In genomic region chr10:84686122-84686497, GRCm38 (mm10) we compare ENCODE assay signal across 10 mouse cellular contexts.
A peak's percentile ranks its signal among the peaks of the same experiment; 100 is the strongest.
DNase-seq lines count a peak whose midpoint lies in the region; ATAC-seq lines count a peak whose summit lies in the region.
"Had no signal": no experiment of that assay in that cellular context is flagged by ENCODE, and none has a peak within 500 bp of the region (broad histone marks: within the 10 kb centered on the region; RNA-seq: fewer than 3 reads in every experiment).

No protein-coding gene starts in this region.

- H3K4me2 ChIP-seq in lung, embryonic 15.5 days = no peak overlapping the region
- H3K4me2 ChIP-seq in heart, embryonic 15.5 days = peak overlapping the region; percentile 19
- H3K4me2 ChIP-seq: stomach, embryonic 15.5 days had no signal

- peak overlapping the region; percentile 46 for H3K27ac ChIP-seq in lung, embryonic 15.5 days
- peak overlapping the region; percentile 86 for H3K27ac ChIP-seq in heart, embryonic 15.5 days

- 0 out of 2 replicates have a peak, but pooled peaks cover 2% of the 10 kb centered on the region for H3K36me3 ChIP-seq in lung, embryonic 15.5 days
- peaks cover 7% of the 10 kb centered on the region; the same call in 1 of the 2 replicates for H3K36me3 ChIP-seq in heart, embryonic 15.5 days
- H3K36me3 ChIP-seq: stomach, embryonic 15.5 days had no signal

- no peaks in the 10 kb centered on the region for H3K27me3 ChIP-seq in lung, embryonic 15.5 days
- no peaks in the 10 kb centered on the region for H3K27me3 ChIP-seq in heart, embryonic 15.5 days
- H3K27me3 ChIP-seq: megakaryocyte, embryonic 14.5 days; stomach, embryonic 15.5 days had no signal

- peak; percentile 46; the same call in 1 of the 2 replicates for ATAC-seq in lung, embryonic 15.5 days (ENCODE audit: borderline replicate concordance, extremely low read depth, low FRiP score, low TSS enrichment)
- ATAC-seq in heart, embryonic 15.5 days (replicated peaks; ENCODE audit: insufficient number of reproducible peaks, insufficient read depth, low FRiP score, low read depth) = peak; percentile 62

- no peak overlapping the region for H3K4me3 ChIP-seq in lung, embryonic 15.5 days
- no peak overlapping the region for H3K4me3 ChIP-seq in heart, embryonic 15.5 days
- H3K4me3 ChIP-seq: megakaryocyte, embryonic 14.5 days; stomach, embryonic 15.5 days had no signal

- no peaks in the 10 kb centered on the region for H3K9me3 ChIP-seq in lung, embryonic 15.5 days
- no peaks in the 10 kb centered on the region for H3K9me3 ChIP-seq in heart, embryonic 15.5 days (replicated peaks)
- H3K9me3 ChIP-seq: megakaryocyte, embryonic 14.5 days; stomach, embryonic 15.5 days had no signal

- no peak for DNase-seq in lung, postnatal 14 days
- DNase-seq in kidney, postnatal 36 days = peak; percentile 23 to 47
- peak; percentile 13 for DNase-seq in yolk sac, embryonic 10.5 days (ENCODE audit: low spot score)
- no peak for DNase-seq in right cerebral cortex, postnatal 25 days
- DNase-seq in right cerebral cortex, postnatal 36 days (ENCODE audit: low spot score in 2 of 2) = no peak
- DNase-seq in urinary bladder, postnatal 36 days (ENCODE audit: low spot score in 2 of 2) = no peak

- H3K4me1 ChIP-seq in lung, embryonic 15.5 days = peaks cover 9% of the 10 kb centered on the region; the same call in 1 of the 2 replicates
- H3K4me1 ChIP-seq in heart, embryonic 15.5 days (replicated peaks) = peaks cover 38% of the 10 kb centered on the region
- H3K4me1 ChIP-seq: stomach, embryonic 15.5 days had no signal

- WGBS in lung, embryonic 15.5 days = 48% methylated on average over 9 of the region's 9 CpGs
- 26% methylated on average over 9 of the region's 9 CpGs for WGBS in heart, embryonic 15.5 days

- H3K9ac ChIP-seq in lung, embryonic 15.5 days = no peak overlapping the region
- H3K9ac ChIP-seq in heart, embryonic 15.5 days = no peak overlapping the region; the same call in 1 of the 2 replicates
- H3K9ac ChIP-seq: stomach, embryonic 15.5 days had no signal

Comparison
In these comparisons a context has a peak if more than half of its experiments do, and no peak if none do; other contexts are left out.
1. DNase-seq: peak in kidney, postnatal 36 days (2 of 2) and yolk sac, embryonic 10.5 days (single experiment); none in lung, postnatal 14 days (single experiment), right cerebral cortex, postnatal 25 days (single experiment), right cerebral cortex, postnatal 36 days (0 of 2) and urinary bladder, postnatal 36 days (0 of 2).